Mouse (Mus musculus): ENCODE data around the gene Art4.
"Not testable (repeated sequence)": the region's sequence is repeated elsewhere in the genome, so short reads cannot be mapped to it uniquely, and the experiment has no call there.

The Art4 gene

DNA sequence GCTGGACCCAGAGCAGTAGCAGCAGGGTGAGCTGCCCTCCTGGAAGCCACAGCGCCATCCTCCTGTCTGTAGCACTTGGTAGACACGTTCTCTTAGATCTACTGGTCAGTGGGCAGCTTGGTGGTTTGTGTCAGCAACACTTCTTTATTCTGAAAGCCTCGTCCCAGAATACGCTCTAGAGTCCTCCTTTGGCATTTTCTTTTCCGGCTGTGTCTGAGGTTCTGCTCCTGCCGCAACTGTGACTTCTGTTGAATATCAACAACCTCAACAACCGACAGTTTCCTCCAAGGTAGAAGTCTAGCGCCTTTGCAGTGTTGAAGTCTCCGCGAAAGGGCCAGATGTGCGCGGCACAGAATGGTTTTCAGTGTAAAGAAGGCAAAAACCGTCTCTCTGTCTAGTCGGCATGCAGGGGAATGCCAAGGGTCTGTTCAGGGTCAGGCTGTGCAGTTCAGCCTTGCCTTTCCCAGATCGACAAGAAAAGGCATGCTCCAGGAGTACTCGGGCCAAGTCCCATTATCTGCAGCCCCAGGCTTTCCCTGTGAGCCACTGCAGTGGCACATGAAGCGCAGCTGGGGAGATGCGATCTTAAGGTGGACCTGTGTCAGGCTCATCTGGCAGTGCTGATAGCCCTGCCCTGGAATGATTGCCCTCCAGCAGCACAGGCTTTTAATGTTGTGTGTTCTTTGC is at the start of gene Art4:
Gene Art4, minus strand, starts transcription at position 548 of the 687 bp plus-strand sequence.
- DNase-seq: no peak

DNA sequence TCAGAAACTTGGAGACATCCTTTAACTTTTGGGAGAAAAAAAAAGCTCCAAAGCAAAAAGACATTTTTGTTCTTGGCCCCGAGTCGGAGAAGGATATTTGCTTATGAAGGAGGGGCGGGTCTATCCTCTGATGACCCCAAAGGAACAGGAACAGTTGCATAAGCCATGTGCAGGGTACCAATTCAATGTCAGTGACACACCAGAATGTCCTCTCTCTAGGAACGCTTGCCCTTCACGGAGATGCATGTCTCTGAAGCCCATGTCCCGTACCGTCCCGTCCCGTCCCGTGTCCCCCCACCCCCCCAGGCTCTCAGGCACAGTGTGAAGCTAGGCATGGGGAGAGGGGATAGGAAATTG is 49.4 kb upstream of the Art4 start:
- DNase-seq: no peak

DNA sequence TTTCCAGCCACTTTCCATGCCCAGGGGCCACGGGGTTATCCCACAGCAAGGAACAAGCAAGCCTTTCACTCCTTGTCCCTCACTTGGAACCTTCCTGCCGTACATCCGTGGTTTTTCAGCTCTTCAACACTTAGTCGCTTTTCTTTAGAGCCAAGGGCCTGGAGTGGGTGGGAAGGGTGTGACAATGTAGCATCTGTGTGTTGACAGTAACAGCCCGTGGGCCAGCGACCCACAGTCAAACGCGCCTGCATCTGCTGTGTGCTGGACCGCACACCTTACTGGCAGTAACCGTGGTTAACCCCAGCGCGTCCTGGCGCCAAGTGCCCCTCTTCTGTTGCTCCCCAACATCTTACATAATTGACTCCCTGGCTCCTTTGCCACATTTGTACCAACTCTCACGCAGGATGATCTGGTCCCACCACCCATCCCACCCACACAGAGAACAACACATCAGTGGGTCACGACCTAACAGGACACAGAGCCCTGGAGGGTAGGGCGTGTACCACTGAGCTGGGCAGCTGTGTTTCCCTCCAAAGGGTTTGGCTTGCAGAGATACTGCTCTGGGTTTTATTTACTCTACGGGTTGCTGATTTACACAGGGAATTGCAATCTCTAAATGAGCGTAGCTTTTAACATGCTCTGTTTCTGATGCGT is 48.9 kb upstream of the Art4 start:
- DNase-seq: no peak

DNA sequence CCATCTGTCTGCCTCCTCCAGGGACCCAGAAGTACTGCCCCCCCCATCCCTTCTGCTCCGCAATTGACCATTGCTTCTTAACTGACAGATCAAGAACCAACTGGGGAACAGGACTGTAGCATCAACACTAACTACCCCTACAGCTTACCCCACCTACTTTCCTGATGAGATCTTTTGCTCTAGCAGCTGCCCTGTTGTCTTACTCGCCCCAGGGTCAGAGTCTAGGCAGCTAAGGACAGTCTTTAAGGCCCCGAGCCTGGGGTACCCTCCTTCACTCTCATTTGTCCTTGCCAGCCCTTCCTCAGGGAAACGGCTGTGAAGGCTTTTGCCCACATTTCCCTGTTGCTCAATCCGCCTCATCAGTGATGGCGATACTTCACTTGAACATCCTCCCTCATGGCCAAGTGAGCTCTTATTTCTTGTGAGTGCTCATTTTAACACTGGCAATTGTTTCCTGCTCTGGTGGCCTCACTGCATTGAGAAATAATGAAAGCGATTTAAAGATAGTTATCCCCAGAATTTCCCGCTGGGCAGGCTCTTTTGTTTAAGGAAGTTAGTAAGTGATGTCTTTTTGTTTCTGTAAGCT is 46.4 kb upstream of the Art4 start:
- no peak for DNase-seq

DNA sequence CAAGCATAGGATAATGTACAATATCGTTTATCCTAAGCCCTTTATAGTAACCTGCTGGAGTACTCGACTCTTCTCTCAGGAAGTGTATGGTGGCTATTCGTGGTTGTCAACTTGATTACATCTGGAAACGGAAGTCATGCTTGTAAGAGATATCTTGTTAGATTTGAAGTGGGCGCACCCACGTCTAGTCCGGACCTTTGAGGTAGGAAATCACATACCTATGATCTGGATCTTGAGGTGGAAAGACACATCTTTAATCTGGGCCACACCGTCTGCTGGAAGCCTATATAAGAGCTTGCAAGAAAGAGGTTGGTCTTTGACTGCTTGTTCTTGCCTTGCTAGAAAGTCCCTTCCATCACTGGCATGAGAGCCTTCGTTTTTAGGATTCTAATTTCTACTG is 45.0 kb upstream of the Art4 start:
- no peak for DNase-seq

DNA sequence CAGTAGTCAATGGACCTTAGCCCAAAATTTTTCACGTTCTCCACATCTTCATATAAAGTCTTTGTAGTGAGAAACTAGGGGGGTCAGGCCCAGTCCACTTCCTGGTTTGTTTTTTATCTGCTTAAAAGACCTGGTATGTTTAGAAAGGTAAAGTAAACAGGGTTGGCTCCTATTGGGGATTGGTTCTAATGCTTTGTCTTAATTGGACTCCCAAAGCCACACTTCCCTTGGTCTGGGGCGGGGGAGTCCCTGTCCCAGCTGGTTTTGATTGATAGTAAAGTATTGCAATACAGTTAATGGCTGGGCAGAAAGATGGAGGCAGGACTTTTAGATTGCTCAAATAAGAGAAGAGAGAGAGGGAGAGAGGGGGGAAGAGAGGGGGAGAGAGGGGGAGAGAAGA is 43.5 kb upstream of the Art4 start:
- no peak for DNase-seq

DNA sequence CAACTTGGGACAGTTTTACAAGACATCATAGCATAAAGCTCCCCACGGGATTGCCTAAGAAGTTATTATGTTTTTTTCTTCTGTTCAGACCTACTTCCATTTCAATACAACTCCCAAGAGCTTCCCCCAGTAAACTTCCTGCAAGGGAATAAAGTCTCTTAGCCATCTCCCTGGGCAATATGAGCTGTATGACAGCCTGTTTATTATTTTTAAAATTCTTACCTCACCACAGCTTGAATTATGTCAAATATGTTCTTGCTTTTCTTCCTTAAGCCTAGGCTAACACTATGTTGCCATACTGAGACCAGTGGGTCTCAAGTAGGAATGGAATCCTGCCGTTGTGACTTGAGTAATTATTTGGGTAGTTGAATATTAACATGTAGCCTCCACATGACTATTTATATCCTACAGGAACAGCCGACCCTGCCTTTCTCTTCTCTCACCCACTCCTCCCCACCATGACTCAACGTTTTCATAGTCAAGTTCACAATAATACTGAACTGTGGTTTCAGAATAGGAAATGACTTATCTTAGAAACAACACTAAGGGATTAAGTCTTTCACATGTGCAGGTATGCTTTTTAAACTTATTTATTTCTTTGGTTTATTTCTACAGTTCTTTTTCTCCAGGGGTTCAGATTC is 43.0 kb upstream of the Art4 start:
- DNase-seq: no peak

DNA sequence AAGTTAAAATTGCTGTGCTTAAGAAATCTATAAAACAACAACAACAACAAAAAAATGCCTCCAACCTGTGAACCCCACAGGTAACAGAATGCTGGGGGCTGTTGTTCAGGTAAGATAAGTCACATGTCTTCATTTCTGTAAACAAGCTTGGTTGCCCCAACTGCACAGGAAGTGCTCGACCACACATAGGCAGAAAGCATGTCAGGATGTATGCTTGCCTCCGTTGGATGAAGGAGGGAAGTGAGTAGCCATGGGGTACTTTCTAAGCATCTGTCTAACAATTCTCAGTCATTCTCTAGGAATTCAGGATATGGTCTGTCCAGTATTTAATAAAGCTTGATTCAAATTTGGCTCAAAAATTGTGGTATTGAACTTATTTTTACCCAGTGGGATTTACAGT is 41.4 kb upstream of the Art4 start:
- DNase-seq: no peak

DNA sequence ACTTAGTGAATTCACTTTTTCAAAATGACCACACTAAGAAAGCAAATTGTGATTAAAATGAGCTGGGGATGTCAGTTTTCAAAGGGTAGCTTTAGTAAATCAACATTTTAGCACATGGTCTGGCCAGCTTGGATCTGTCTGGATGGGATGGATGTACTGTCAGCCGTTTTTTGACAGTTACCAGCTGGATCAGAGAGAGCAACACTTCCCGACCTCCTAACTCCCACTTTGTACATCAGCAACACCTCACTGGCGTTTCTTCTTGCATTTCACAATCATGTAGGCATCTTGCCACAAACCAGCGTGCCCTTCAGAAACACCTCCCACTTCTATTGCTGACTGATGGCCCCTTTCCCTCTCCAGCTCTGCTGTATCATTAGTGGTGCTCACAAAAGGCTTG is 40.7 kb upstream of the Art4 start:
- DNase-seq: no peak

DNA sequence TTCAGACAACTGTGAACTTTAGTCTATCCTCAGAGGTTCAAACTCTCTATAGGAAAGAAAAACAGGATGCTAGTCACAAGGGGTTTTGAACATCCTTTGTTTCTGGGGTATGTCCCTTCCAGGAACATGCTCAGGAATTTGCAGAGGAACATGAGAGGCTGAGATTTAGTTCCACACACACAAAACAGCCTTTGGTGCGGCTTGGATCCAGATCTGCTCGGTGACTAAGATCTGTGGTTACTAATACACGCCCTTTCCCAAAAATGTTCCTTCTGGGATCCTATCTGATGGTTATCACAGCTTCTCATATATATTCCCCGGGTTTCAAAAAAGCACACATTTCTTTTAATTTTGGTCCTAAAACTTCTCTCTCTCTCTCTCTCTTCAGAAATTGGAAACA is 40.3 kb upstream of the Art4 start:
- no peak for DNase-seq

DNA sequence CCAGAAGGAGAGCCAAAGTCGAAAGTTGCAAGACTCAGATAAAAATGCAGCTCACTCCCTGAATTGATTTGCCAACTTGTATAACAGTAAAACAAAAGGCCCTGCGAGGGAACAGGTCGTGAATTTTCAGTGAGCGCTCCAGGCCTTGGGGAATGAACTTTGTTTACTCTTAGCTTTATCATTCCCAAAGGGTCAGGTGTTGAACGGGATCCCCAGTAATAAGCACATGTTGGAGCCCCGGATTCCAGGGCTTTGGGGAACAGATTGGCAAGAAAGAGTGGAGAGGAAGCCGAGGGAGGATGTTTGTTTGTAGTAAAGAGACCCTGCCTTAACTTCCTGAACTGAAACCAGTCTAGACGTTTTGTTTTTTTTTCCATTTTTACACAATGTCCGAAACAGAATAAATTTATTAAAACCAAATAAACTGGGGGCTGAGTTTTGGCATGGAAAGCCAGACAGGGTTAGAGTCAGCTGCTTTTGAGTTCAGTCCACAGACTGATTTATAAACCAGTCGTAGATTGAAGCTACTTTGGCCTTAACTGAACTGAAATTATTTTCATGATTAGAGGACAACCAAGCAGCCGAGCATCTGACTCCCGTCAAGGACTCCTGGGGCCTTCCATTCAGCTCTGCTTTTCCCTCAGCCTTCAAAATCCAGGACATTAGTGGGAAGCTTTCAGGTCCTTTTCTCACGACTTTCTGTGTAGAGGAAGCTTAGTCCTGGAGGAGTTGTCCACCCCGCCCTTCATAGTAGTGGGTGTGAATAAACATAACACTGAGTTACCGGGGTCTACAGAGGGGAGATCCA is 37.2 kb upstream of the Art4 start:
- no peak for DNase-seq

DNA sequence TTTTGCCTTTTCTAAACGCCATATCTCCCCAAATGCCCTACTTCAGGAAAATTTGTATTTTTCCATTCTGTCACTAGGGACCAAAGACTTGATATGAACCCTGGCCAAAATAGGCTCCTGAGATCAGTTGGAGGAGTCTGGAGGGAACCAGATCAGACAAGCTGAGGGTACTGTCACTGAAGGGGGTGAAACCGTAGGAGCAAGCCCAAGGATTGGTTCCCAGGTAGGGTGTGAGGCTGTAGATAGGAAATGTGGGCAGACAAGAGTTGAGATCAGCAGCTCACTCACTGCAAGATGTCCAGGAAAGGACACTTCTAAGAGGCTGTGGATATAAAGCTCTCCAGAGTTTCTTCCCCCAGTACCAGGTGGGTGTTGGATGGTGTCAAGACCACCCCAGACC is 34.5 kb upstream of the Art4 start:
- no peak for DNase-seq

DNA sequence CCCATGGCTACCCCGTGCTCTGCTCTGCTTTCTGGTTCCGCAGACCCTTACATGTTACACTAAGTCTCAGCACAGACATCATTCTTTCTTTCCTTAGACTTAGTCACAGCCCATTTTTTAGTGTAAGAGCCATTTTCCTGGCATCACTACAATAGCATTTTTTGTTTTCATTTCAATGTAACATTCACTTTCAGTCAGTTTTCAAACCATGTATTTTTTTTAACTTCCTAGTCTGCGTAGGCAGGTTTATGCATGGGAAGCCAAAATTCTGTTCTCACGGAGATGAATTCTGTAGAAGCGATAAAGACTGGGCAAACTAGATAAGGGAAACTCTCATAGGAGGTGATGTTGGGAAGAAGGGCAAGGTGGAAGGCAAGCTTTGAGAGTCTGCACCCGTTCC is 32.0 kb upstream of the Art4 start:
- no peak for DNase-seq

DNA sequence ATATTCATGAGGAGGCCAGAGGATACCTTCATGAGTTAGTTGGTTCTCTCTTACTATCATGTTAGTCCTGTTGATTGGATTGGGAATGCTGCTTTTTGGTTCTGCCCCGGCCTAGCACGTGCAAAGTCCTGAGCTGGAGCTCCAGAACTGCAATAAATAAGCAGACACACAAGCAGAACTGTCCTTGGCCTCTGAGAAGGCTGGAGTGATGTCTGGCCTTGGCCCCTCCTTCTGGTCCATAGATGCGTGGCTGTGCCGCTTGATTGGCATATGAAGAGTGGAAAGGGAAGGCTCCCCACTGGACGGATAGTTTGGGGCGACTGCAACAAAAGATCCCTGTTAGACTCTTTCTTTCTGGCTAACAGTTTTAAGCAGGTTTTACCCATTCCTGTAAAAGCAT is 31.5 kb upstream of the Art4 start:
- DNase-seq: no peak

DNA sequence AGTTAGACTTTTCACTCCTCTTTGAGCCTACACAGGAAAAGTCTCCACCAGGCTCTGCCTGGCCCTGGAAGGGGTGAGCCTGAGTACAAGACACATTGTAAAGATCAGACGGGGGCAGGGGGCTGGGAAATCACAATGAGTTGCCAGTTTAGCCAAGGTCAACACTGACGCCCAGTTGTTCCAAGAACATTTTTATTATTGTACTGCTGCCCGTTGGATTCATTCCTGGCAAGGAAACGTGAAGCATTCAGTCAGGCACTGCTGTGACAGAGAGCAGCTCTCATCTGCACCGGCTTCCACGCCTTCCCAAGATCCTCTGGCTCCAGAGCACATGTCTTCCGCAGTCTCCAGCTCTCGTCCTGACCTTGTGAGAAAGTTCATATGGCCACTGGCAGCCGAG is 30.3 kb upstream of the Art4 start:
- DNase-seq: no peak

DNA sequence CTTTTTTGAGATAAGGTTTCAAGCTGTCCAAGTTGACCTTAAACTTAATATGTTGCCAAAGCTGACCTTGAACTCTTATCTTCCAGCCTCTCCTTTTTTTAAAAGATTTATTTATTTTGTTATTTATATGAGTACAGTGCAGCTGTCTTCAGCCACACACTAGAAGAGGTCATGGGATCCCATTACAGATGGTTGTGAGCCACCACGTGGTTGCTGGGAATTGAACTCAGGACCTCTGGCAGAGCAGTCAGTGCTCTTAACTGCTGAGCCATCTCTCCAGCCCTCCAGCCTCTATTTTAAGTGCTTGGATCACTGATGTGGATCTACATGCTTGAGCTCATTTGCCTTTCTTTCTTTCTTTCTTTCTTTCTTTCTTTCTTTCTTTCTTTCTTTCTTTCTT is 27.2 kb upstream of the Art4 start:
- DNase-seq: not testable (repeated sequence)

DNA sequence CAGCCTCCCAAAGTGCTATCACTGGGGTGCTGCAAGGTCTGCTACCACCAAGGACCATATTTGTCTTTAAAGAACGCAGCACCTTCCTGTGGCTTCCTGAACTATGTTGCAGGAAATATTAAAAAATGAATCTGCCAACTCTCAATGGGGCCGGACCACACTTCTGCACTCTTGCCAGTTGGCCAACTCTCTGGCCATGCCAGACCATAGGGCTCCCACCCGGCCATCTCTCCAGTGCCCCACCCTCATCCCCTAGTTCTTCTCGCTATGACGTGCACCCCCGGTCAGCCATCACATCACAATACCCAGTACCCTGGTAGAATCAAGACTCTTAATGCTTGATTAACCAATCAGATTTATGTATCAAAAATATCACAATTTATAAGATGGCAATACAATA is 26.4 kb upstream of the Art4 start:
- no peak for DNase-seq

DNA sequence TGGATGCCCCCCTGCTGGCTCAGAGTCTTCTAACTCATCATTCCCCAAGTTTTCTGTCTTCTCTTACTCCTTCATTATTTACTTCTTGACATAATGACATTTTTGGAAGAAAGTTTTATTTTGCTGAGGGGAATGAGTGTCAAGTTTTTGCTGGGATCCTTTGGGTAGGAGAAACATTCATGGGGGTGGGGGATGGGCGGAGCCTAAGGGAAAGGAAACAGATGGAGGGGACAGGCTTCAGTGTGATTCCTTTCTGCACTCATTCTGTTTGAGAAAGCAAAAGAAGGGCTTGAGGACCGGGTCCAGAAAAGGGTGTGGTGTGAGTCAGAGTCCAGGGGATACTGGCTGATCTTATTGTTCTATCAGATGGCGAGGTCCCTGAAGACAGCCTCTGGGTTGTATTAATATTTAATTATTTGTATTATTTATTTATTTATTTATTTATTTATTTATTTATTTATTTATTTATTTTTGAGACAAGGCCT is 25.9 kb upstream of the Art4 start:
- DNase-seq: no peak

DNA sequence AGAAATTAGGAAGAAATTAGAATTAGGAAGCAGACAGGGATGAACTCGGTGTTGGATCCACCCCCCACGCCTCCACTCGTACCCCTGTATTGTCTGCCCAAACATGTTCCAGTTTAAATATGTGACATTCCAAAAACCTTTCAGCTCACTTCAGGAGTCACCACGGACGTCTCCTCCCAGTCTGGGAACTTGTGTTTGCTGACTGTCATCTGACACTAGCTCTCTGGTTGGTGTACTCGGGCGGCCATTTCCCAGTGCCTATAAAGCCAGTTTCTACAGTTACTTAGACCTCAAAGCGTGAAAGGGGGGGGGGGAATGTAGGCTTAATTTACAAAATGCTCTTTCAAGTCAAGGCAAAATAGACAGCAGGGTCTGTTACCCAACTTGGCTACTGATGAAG is 24.1 kb upstream of the Art4 start:
- DNase-seq: no peak

DNA sequence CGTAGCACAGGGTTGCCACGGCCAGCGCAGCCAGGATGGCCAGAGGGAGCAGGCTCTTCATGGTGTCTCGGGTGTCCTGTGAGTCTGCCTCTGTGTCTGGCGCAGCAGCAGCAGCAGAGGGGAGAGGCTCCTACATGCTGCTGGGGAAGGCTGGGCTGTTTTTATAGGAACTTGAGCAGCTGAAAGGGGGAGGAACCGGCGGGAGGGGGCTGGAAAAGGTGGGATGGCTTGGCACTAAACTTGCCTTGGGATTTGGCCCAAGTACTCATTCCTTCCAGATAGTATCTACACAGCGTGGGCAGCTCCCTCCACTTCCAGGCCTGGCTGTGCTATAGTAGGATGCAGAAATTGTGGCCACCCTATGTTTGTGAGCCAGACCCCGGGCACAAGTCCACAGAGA is 18.1 kb upstream of the Art4 start, which contains the start of gene Mgp:
Gene Mgp, minus strand, starts transcription at position 154 of the 400 bp plus-strand sequence.
- peak; percentile 53 for DNase-seq

DNA sequence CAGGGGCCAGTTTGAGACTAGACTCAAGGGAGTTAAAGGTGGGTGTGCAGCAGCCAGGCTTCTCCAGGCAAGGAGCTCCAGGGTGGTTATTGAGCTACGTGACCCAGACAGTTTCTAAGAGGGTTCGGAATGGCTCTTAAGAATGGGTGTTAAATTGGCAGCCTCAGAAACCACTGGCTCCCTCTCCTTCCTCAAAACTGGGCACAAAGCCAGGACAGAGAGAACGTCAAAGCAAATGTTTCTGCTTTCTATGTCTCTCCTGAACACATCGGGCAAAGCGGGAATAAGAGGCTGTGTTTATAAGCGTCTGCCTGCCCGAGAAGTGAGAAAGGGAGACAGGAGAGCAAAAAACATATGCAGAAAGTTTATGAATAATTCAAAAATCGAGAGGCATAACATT is 17.1 kb upstream of the Art4 start:
- DNase-seq: peak; percentile 22

DNA sequence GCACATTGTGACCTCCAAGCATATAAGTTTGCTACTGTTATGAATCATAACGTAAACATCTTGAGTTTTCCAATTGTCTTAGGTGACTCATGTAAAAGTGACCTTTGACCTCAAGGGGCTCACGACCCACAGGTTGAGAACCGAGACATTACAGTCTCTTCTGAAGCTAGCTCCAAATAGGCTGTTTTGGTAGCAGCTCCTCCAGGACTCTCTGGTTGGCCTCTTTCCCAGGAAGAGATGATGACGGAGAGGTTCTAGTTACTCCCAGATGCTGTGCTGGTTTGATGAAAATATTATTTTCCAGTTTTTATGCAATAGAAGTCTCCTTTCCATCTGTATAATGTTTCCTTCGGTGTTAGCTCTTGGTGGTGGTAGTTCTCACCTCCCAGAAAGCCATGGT is 11.4 kb upstream of the Art4 start:
- DNase-seq: no peak

DNA sequence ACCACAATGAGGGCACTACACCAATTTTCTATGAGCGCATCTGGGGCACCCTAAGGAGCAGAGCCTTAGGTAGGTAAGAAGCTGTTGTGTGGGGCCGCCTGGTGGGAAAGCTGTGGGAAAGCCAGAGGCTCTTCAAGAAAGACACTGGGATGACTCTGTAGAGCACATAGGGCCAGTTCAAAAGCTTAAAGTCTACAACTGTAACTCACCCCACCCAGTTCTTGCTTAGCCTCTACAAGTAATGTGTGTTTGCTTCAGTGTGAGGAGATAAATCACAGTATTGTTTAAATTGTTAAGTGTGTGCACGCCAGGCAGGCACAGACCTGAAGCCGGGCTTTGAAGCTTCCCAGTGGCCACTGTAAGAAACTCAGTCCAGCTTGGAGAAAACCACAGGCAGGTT is 8.6 kb upstream of the Art4 start:
- no peak for DNase-seq

Data from right cerebral cortex, postnatal 25 days (tissue).